Mouse (Mus musculus) mouse embryonic stem cell (cell line): ENCODE measurements around the gene Atp1b2.

Experiments used
- in situ Hi-C, 2 experiments: fragments of 300-500 bp; cut with MboI; formaldehyde crosslinking; loops; 1 replicate in 1 of 2; 3 replicates in 1 of 2; pipeline ENCODE4 v1.14.3; 2019 to 2020; ENCODE audit warnings: low sequenced_read_pairs in 2 of 2, low pct_unique_long_range_greater_than_20kb in 1 of 2, mixed read lengths in 1 of 2; ENCODE audit not compliant: unreplicated experiment in 1 of 2

Gene Atp1b2

DNA sequence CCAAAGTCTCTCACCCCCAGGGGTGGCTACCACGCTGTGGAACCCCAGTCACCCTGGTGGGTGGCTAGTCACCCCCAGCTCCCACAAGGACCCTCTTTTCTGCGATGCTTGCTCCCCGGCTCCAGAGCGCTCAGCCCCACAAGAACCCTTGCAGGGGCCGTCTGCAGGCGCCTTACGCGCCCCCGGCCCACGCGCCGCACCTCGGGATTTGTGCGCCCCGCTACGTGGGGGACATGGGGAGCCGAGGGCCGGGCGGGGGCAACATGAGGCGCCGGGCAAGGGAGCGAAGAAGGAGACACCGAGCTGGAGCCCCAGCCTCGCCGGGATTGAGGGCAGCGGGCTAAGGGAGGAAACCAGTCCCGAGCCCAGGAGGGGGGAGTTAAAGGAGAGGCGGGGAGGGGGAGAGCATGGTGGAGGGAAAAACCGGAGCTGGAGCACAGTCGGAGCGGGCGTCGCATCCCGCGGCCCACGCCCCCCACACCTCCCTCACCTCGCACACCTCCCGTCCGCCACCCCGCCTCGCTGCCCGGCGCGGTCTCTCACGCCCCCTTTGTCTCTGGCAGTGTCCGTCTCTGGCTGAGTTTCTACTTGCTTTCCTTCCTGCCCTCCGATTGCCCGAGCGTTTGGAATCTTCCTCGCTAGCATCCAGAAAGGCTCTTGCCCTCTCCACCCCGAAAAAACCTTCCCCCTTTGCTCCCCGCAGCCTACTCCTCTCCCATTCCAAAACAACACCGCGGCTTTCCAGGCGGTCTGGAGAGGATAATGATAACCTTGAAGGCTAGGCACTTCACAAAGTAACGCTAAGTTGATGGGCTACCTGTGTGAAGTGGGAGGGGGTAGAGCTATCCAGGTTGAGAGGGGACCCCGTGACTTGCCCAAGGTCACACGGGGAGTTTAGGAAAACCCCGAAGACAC lies 45.6 kb downstream of the Atp1b2 start, which contains the start of gene Efnb3:
Gene Efnb3, minus strand, starts transcription at position 355 of the 915 bp plus-strand sequence.
- in situ Hi-C loops = no loop called here

DNA sequence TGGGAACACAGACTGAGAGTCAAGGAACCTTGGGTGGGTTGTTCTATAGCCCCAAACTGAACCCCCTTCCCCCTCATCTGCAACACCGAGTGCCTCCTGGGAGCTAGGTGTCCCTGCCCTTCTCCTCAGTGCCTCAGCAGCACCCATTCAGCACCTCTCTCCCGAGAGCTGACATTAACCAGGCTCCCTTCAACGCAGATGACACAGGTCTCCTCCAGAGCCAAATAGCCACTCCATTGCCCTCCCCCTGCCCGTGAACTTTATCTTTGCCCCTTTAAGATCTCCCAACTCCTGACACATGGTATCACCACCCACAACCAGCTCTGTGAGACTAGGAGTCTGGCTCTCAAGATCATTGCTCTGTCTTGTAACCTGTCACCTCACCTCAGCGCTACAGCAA lies 46.6 kb downstream of the Atp1b2 start:
- in situ Hi-C loops = no loop called here

DNA sequence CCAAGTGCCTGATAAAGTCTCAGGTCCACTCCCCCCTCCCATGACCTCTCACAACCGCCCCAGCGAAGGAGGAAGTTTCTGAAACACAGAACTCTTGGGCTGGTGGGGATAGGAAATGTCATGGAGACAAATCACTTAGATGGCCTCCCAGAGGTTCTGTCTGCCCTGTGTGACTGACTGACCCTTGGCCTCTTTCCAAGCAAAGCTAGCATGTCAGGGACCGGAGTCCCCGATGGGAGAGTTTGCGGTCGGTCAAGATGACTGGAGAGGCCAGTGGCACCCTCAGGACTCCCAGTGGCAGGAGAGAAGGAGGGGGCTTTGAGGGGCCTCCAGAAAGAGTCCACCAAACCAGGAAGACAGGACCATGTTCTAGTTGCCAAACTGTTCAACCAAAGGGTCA lies 47.0 kb downstream of the Atp1b2 start:
- in situ Hi-C loops = no loop called here

DNA sequence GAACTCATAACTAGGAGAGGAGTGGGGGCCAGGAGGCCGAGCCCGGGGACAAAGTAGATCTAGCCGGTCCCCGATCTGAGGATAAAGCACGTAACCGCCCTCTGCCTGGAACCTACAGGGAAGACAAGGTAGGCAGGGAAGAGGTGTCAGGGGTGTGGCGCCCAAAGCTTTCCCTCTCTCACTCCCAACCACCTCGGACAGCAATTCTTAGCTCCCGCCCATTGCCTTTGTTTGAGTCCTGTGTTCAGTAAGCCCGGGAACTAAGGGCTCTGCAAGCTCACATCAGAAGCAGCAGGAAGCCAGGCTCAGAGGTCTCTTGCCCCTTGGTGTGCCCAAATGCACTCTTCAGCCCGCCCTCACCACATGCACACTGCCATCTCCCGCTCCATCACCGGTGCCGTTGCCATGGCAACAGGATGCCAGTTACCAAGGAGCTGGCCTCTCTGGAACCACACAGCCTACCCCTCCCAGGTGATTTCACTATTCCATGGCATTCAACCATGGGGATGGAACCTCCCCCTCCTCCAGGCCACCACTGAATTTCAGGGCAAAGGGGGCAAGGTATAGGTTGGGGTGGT lies 48.3 kb downstream of the Atp1b2 start:
- in situ Hi-C loops = no loop called here

DNA sequence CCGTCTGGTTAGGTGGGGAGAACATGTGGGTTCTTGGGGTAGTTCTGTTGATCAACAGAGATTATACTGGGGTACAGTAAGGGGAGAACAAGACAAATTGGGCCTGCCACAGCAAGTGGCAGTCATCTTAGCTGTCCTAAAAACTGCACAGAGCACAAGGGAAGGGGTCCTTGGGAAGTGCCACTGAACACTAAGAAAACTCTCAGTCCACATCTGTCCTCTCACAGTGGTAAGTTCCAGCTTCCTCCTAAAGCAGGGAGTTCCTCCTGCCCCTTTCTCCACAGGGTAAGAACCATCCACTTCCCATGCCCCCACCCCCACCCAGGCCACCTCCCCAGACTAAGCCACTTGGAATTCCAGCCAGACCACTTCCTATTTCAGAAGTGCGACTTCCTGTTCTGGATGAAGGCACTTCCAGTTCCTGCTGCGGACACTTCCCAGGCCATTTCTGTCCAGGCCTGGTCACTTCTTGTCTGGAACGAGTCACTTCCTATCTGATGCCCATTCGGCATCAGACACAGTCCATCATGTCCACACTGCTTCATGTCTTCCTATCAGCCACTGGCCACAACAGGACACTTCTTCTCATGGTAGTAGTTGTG lies 51.1 kb downstream of the Atp1b2 start:
- in situ Hi-C loops = no loop called here

DNA sequence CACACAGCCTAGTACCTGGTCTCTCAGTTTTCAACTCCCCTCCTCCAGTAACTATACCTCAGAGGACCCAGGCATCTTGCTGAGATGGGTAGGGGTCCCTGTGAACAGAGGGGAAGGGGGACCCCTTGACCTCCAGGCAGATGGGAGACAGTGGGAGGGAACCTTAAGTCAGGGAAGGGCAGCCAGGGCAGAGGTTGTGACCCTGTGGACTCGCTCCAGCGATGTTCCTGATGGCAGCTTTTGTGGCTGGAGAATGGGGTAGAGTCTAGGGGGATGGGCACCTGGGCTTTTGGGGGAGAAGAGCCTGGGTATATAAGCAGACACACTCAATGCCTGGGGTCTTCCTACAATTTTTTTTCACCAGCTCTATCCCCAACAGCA lies 52.4 kb downstream of the Atp1b2 start:
- in situ Hi-C loops = no loop called here

DNA sequence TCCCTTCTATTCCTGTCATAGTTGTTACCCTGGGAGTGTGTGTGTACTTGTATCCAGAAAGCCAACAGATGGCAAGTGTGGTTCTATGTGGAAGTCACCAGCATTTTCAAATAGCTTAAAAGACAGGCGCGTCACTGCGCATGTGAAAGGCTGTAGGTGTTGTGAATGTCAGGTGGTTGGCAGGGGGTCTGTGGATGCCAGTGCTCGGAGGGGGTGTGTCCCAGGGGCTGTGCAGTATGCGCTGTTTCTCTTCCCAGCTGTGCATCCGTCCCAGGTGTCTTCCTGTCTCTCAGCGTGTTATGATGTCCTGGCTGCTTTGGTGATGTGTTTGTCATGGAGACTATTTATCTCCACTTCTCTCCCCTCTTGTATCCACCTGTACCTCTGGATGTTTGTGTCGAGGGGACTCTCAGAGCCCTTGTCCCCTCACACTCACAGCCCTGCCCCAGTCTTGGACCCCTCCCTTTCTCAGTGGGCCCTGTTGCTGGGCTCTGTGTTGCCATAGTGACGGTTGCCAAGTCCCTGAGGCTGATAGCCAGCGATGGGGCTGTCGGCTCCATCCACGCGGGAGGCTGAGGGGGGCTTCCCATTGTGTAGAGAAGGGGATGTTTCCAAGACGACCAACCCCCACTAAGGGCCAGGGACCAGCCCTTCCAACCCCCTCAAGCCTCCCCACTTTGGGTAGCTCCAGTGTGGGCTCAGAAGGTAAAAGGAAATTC lies 53.0 kb downstream of the Atp1b2 start:
- in situ Hi-C loops = no loop called here

DNA sequence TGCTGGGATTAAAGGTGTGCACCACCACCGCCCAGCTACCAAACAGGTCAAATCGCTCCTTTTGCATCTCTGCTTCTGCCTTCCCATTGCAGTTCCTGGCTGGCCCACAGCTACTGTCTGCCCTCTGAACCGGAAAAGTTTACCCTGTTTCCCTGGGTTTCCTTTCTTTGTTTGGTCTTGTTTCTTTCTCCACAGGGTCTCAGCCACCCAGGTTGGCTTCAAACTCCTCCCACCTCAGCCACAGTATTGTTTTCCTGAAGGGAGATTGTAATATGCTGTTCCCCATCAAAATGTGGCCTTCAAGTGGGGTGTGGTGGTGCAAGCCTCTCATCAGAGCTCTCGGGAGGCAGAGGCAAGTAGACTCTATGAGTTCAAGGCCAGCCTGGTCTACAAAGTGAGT lies 54.4 kb downstream of the Atp1b2 start:
- in situ Hi-C loops = no loop called here
